10 mouse cellular contexts compared by ENCODE assay signal in genomic region chr8:70331526-70331925, GRCm38 (mm10). TPM values are rescaled to one million over a fixed set of nuclear protein-coding genes. Genes with fewer than 3 reads are reported as not detected.
DNase-seq lines count a peak whose midpoint lies in the region; ATAC-seq and TF ChIP-seq lines count a peak whose summit lies in the region.
"Had no signal": no experiment of that assay in that cellular context is flagged by ENCODE, and none has a peak within 500 bp of the region (broad histone marks: within the 10 kb centered on the region; RNA-seq: fewer than 3 reads in every experiment).

No protein-coding gene starts in this region.

- H3K9me3 ChIP-seq in forebrain, embryonic 10.5 days = no peaks in the 10 kb centered on the region
- H3K9me3 ChIP-seq in limb, embryonic 14.5 days (ENCODE audit: control insufficient read depth, low read length) = no peaks in the 10 kb centered on the region
- H3K9me3 ChIP-seq: lung, embryonic 15.5 days had no signal

- ATAC-seq in limb, embryonic 14.5 days (ENCODE audit: low FRiP score, low read depth) = no peak
- ATAC-seq in frontal cortex, adult (ENCODE audit: low TSS enrichment) = no peak

- peak overlapping the region; percentile 21; the same call in 1 of the 2 replicates for H3K9ac ChIP-seq in limb, embryonic 14.5 days (ENCODE audit: low read depth, low read length, severe bottlenecking)
- H3K9ac ChIP-seq: lung, embryonic 15.5 days had no signal

- H3K4me2 ChIP-seq in limb, embryonic 14.5 days (replicated peaks; ENCODE audit: low read depth, low read length, severe bottlenecking) = no peak overlapping the region

- peak; percentile 47 for DNase-seq in right cerebral cortex, postnatal 14 days
- no peak for DNase-seq in right cerebral cortex, adult 18-20 months
- peak; percentile 31 for DNase-seq in forebrain, embryonic 10.5 days (ENCODE audit: extremely low spot score, low spot score)
- no peak for DNase-seq in limb, embryonic 14.5 days (ENCODE audit: low spot score)
- DNase-seq in lung, postnatal 36 days = no peak
- DNase-seq in thymus, adult 2 months = no peak

- peaks cover 88% of the 10 kb centered on the region for H3K36me3 ChIP-seq in forebrain, embryonic 10.5 days (replicated peaks)
- H3K36me3 ChIP-seq in limb, embryonic 14.5 days (ENCODE audit: control insufficient read depth, insufficient read depth, low read length) = peaks cover 78% of the 10 kb centered on the region
- peaks cover 57% of the 10 kb centered on the region for H3K36me3 ChIP-seq in thymus, adult 2 months (ENCODE audit: control insufficient read depth, insufficient read depth, low read length)

- H3K4me3 ChIP-seq in forebrain, embryonic 10.5 days = no peak overlapping the region; the same call in 1 of the 2 replicates
- H3K4me3 ChIP-seq in limb, embryonic 14.5 days (replicated peaks; ENCODE audit: low read length) = no peak overlapping the region
- no peak overlapping the region for H3K4me3 ChIP-seq in thymus, adult 2 months (ENCODE audit: control insufficient read depth, insufficient read depth, low read length)
- H3K4me3 ChIP-seq: lung, embryonic 15.5 days had no signal

- TF ChIP-seq POLR2A in limb, embryonic 14.5 days (IDR thresholded peaks at IDR 0.05; ENCODE audit: borderline replicate concordance, extremely low read depth, insufficient read depth, insufficient read length) = no peak
- no peak for TF ChIP-seq POLR2A in thymus, adult 2 months (IDR thresholded peaks at IDR 0.05; ENCODE audit: control insufficient read depth, extremely low read depth, insufficient read depth, low read length, poor library complexity)

- WGBS in forebrain, embryonic 10.5 days = 74% methylated on average over 19 of the region's 19 CpGs
- WGBS in limb, embryonic 14.5 days = 69% methylated on average over 19 of the region's 19 CpGs
- 98% methylated on average over 19 of the region's 19 CpGs for WGBS in thymus, adult 2 months

- H3K4me1 ChIP-seq in forebrain, embryonic 10.5 days = peaks cover 45% of the 10 kb centered on the region
- peaks cover 16% of the 10 kb centered on the region for H3K4me1 ChIP-seq in limb, embryonic 14.5 days (ENCODE audit: control insufficient read depth, insufficient read depth, low read length)
- H3K4me1 ChIP-seq in thymus, adult 2 months (replicated peaks; ENCODE audit: control insufficient read depth, insufficient read depth, low read length) = no peaks in the 10 kb centered on the region

- H3K27me3 ChIP-seq in forebrain, embryonic 10.5 days (ENCODE audit: poor library complexity, severe bottlenecking) = peaks cover 35% of the 10 kb centered on the region
- no peaks in the 10 kb centered on the region for H3K27me3 ChIP-seq in limb, embryonic 14.5 days (ENCODE audit: control insufficient read depth, insufficient read depth, low read length)
- H3K27me3 ChIP-seq in thymus, adult 2 months (ENCODE audit: control insufficient read depth, insufficient read depth, low read length) = no peaks in the 10 kb centered on the region
- H3K27me3 ChIP-seq: lung, embryonic 15.5 days had no signal

- no peak for TF ChIP-seq CTCF in thymus, adult 2 months (IDR thresholded peaks at IDR 0.05; ENCODE audit: borderline replicate concordance, control insufficient read depth, extremely low read depth, insufficient read depth, low read length, poor library complexity)

- no peak overlapping the region for H3K27ac ChIP-seq in forebrain, embryonic 10.5 days
- peak overlapping the region; percentile 33; the same call in 1 of the 2 replicates for H3K27ac ChIP-seq in limb, embryonic 14.5 days (replicated peaks; ENCODE audit: low read depth, low read length)
- H3K27ac ChIP-seq in thymus, adult 2 months (ENCODE audit: control insufficient read depth, insufficient read depth, low read length) = no peak overlapping the region
- H3K27ac ChIP-seq: kidney, postnatal 0 days; lung, embryonic 15.5 days had no signal

RNA-seq across cellular contexts. Expression of gene Gdf1, which starts 1.9 kb away (rescaled TPM):
- polyA plus RNA-seq in forebrain, embryonic 10.5 days (2016; fragmentation: Nextera tagmentation; extraction: Ambion mirVana) = 3.7 and 4.6 TPM in 2 replicates
- polyA plus RNA-seq in limb, embryonic 14.5 days (2012; rRNA removed) = 5.4 and 5.7 TPM in 2 replicates
- 1.2 TPM in 2 replicates for polyA plus RNA-seq in limb, embryonic 14.5 days (2014; fragmentation: Nextera tagmentation; extraction: Ambion mirVana)
- polyA plus RNA-seq in thymus, adult 2 months (2012; rRNA removed) = 0.13 and 0.23 TPM in 2 replicates
- polyA plus RNA-seq: G1E had no signal

RNA-seq across cellular contexts. Expression of gene Cers1, which starts 16.0 kb away (rescaled TPM):
- polyA plus RNA-seq in forebrain, embryonic 10.5 days (2016; fragmentation: Nextera tagmentation; extraction: Ambion mirVana) = 4.1 and 4.5 TPM in 2 replicates
- 12.4 and 22.0 TPM in 2 replicates for polyA plus RNA-seq in limb, embryonic 14.5 days (2012; rRNA removed)
- polyA plus RNA-seq in limb, embryonic 14.5 days (2014; fragmentation: Nextera tagmentation; extraction: Ambion mirVana) = 12.0 and 12.9 TPM in 2 replicates
- 0.13 and 0.61 TPM in 2 replicates for polyA plus RNA-seq in thymus, adult 2 months (2012; rRNA removed)
- polyA plus RNA-seq: G1E had no signal

RNA-seq across cellular contexts. Expression of gene Upf1, which starts 21.6 kb away (rescaled TPM):
- polyA plus RNA-seq in forebrain, embryonic 10.5 days (2016; fragmentation: Nextera tagmentation; extraction: Ambion mirVana) = 14.5 and 16.3 TPM in 2 replicates
- polyA plus RNA-seq in limb, embryonic 14.5 days (2012; rRNA removed) = 39.0 and 47.6 TPM in 2 replicates
- polyA plus RNA-seq in limb, embryonic 14.5 days (2014; fragmentation: Nextera tagmentation; extraction: Ambion mirVana) = 22.3 and 25.5 TPM in 2 replicates
- polyA plus RNA-seq in thymus, adult 2 months (2012; rRNA removed) = 76.0 and 104 TPM in 2 replicates

RNA-seq across cellular contexts. Expression of gene Cope, which starts 29.2 kb away (rescaled TPM):
- polyA plus RNA-seq in forebrain, embryonic 10.5 days (2016; fragmentation: Nextera tagmentation; extraction: Ambion mirVana) = 286 and 300 TPM in 2 replicates
- 379 and 443 TPM in 2 replicates for polyA plus RNA-seq in limb, embryonic 14.5 days (2012; rRNA removed)
- polyA plus RNA-seq in limb, embryonic 14.5 days (2014; fragmentation: Nextera tagmentation; extraction: Ambion mirVana) = 340 and 371 TPM in 2 replicates
- polyA plus RNA-seq in thymus, adult 2 months (2012; rRNA removed) = 397 and 454 TPM in 2 replicates

RNA-seq across cellular contexts. Expression of gene Ddx49, which starts 29.2 kb away (rescaled TPM):
- polyA plus RNA-seq in forebrain, embryonic 10.5 days (2016; fragmentation: Nextera tagmentation; extraction: Ambion mirVana) = 54.9 and 57.2 TPM in 2 replicates
- polyA plus RNA-seq in limb, embryonic 14.5 days (2012; rRNA removed) = 58.1 and 66.2 TPM in 2 replicates
- polyA plus RNA-seq in limb, embryonic 14.5 days (2014; fragmentation: Nextera tagmentation; extraction: Ambion mirVana) = 52.9 and 55.4 TPM in 2 replicates
- polyA plus RNA-seq in thymus, adult 2 months (2012; rRNA removed) = 72.1 and 75.4 TPM in 2 replicates

Comparison
In these comparisons a context has a peak if more than half of its experiments do, and no peak if none do; other contexts are left out.
1. DNase-seq: peak in right cerebral cortex, postnatal 14 days (single experiment) and forebrain, embryonic 10.5 days (single experiment); none in right cerebral cortex, adult 18-20 months (single experiment), limb, embryonic 14.5 days (single experiment), lung, postnatal 36 days (single experiment) and thymus, adult 2 months (single experiment).